Mouse (Mus musculus): ENCODE data around the gene Mast4. TPM values are rescaled to one million over a fixed set of nuclear protein-coding genes. Genes with fewer than 3 reads are reported as not detected.

The Mast4 gene
- polyA plus RNA-seq, 1 experiment from 2014 or later: 10.1 TPM

DNA sequence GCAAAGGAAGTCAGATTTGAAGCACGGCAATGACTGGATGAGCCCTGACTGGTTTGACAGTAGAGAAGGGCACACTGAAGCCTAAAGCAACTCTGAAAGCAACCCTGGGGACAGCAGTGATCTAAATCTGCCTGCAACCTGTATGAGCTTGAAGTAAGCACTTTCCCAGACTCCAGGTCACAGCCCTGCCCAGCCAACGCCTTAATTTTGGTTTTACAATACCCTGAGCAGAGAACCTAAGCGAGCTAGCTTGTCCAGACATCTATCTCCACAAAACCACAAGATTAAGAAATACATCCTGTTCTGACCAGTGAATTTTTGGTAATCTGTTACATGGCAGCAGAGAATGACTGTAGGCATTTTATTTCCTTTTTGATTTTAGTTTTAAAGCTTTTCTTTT lies 485.2 kb downstream of the Mast4 start:
- DNase-seq (ENCODE audit: low spot score) (no peak), ATAC-seq (replicated peaks; ENCODE audit: low FRiP score) (no peak)
- Histone ChIP-seq H3K36me3 (ENCODE audit: control insufficient read depth, insufficient read depth, low read length) (no peaks in the 10 kb centered on the region), H3K27me3 (replicated peaks; ENCODE audit: control insufficient read depth, insufficient read depth, low read length) (no peaks in the 10 kb centered on the region), H3K4me2 (no peak overlapping the region), H3K9ac (ENCODE audit: low read depth, low read length) (no peak overlapping the region), H3K9me3 (ENCODE audit: control insufficient read depth, low read length) (no peaks in the 10 kb centered on the region), H3K4me1 (replicated peaks; ENCODE audit: control insufficient read depth, insufficient read depth, low read length) (peaks cover 2% of the 10 kb centered on the region; the same call in 1 of the 2 replicates), H3K4me3 (ENCODE audit: low read depth, low read length) (no peak overlapping the region), H3K27ac (ENCODE audit: low read depth, low read length) (no peak overlapping the region)
- 56% methylated on average over 3 of the region's 3 CpGs for WGBS

DNA sequence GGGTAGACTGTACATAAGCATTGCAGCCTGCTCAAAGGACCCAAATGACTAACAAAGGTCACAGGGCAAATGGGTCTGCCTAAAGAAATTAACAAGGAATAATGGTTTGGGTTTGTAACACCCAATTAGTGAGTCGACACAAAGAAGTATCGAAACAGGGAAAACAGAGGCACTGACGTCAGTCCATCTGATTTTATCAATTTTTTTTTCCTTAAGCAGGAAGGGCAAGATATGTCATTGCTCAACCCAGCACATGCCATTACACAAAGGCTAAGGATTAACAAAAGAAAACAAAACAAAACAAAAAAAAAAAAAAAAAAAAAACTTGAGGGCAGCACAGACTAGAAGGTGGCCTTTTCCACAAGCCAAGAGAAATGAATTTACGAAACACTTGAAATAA lies 487.8 kb downstream of the Mast4 start:
- no peaks in the 10 kb centered on the region for H3K27me3 ChIP-seq (replicated peaks; ENCODE audit: control insufficient read depth, insufficient read depth, low read length)
- H3K9ac ChIP-seq (ENCODE audit: low read depth, low read length): no peak overlapping the region
- no peaks in the 10 kb centered on the region for H3K36me3 ChIP-seq (ENCODE audit: control insufficient read depth, insufficient read depth, low read length)
- no peak overlapping the region for H3K4me2 ChIP-seq
- ATAC-seq (replicated peaks; ENCODE audit: low FRiP score) (no peak), DNase-seq (ENCODE audit: low spot score) (no peak)
- H3K9me3 ChIP-seq (ENCODE audit: control insufficient read depth, low read length): no peaks in the 10 kb centered on the region
- 72% methylated on average over 4 of the region's 4 CpGs for WGBS
- H3K27ac ChIP-seq (ENCODE audit: low read depth, low read length): no peak overlapping the region
- H3K4me1 ChIP-seq (replicated peaks; ENCODE audit: control insufficient read depth, insufficient read depth, low read length): peaks cover 2% of the 10 kb centered on the region; the same call in 1 of the 2 replicates
- no peak overlapping the region for H3K4me3 ChIP-seq (ENCODE audit: low read depth, low read length)

DNA sequence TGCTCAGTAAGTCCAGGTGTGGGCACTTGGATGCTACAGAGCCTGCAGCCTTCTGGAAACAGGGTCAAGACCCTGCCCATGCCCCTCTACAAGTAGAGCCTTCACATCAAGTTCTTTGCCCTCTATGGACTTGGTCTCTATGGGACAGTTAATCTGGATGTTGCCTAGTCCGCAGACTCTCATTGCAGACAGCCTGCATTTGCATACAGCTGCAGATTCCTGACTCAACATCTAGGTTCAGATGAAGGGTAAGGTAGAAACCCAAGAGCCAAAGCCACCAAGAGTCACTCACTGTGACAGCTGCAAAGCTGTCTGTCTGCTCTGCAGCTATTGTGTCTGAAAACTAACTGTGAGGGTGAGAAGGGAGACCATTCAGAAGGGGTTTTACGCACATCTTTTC lies 491.6 kb downstream of the Mast4 start:
- Histone ChIP-seq H3K4me2 (no peak overlapping the region), H3K4me1 (replicated peaks; ENCODE audit: control insufficient read depth, insufficient read depth, low read length) (peaks cover 2% of the 10 kb centered on the region; the same call in 1 of the 2 replicates), H3K27me3 (replicated peaks; ENCODE audit: control insufficient read depth, insufficient read depth, low read length) (no peaks in the 10 kb centered on the region), H3K4me3 (ENCODE audit: low read depth, low read length) (no peak overlapping the region), H3K36me3 (ENCODE audit: control insufficient read depth, insufficient read depth, low read length) (no peaks in the 10 kb centered on the region), H3K27ac (ENCODE audit: low read depth, low read length) (no peak overlapping the region), H3K9me3 (ENCODE audit: control insufficient read depth, low read length) (no peaks in the 10 kb centered on the region), H3K9ac (ENCODE audit: low read depth, low read length) (no peak overlapping the region)
- ATAC-seq (replicated peaks; ENCODE audit: low FRiP score) (no peak), DNase-seq (ENCODE audit: low spot score) (no peak)
- WGBS: 85% methylated on average over 2 of the region's 2 CpGs

DNA sequence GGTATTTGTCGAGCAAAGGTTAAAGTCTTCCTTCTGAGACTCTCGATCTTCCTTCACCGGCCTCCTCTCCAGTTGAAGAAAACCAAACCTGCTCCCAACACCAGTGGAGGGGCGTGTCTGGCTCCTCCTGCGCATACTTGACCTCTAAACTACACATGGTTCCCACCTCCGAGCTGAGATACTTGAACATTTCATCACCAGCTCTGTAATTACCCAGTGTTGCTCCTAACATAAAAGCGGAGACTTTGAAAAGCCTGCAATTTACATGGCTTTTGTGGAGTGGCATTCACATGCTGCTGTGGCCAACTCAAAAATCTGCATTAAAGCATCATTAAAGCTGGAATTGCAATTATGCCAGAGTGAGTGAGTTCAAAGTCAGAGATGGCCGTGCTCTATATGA lies 492.1 kb downstream of the Mast4 start:
- ATAC-seq (replicated peaks; ENCODE audit: low FRiP score): no peak
- no peak overlapping the region for H3K4me3 ChIP-seq (ENCODE audit: low read depth, low read length)
- no peaks in the 10 kb centered on the region for H3K27me3 ChIP-seq (replicated peaks; ENCODE audit: control insufficient read depth, insufficient read depth, low read length)
- H3K4me1 ChIP-seq (replicated peaks; ENCODE audit: control insufficient read depth, insufficient read depth, low read length): peaks cover 2% of the 10 kb centered on the region; the same call in 1 of the 2 replicates
- no peaks in the 10 kb centered on the region for H3K36me3 ChIP-seq (ENCODE audit: control insufficient read depth, insufficient read depth, low read length)
- no peak overlapping the region for H3K27ac ChIP-seq (ENCODE audit: low read depth, low read length)
- WGBS: 70% methylated on average over 8 of the region's 8 CpGs
- no peak for DNase-seq (ENCODE audit: low spot score)
- H3K4me2 ChIP-seq: no peak overlapping the region
- no peaks in the 10 kb centered on the region for H3K9me3 ChIP-seq (ENCODE audit: control insufficient read depth, low read length)
- H3K9ac ChIP-seq (ENCODE audit: low read depth, low read length): no peak overlapping the region

DNA sequence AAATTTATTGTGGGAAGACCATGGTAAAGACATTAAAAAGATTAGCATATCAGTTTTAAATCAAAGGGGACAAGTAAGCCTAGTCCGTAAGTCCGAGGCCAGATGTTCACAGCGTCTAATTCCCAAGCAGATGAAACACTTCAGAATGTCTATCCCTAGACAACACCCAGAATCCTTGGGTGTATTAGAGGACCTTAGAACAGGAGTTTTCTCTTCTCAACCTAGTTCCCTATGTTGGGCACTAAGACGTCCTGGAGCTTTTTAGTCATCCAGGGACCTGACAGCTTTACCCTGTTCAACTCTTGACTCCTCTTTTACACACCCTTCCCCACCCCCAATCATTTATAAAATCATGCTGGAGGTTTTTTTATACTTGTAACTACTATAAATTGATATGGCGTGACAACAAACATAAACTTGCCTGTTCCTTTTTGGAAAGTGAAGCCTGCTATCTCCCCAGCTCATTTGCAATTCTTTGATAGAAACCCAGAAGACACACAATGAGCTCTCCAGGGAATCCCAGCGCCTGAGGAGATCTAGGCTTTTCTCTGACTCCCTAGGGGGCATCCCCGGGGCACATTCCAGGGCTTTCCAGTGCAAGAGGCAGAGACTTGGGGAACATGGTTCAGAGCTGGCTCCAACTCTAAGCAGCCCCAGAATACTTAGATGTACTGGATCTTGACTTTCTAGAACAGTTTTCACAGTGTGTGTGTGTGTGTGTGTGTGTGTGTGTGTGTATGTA lies 494.4 kb downstream of the Mast4 start:
- H3K9me3 ChIP-seq (ENCODE audit: control insufficient read depth, low read length): no peaks in the 10 kb centered on the region
- H3K4me3 ChIP-seq (ENCODE audit: low read depth, low read length): no peak overlapping the region
- H3K36me3 ChIP-seq (ENCODE audit: control insufficient read depth, insufficient read depth, low read length): no peaks in the 10 kb centered on the region
- H3K9ac ChIP-seq (ENCODE audit: low read depth, low read length): no peak overlapping the region
- 60% methylated on average over 7 of the region's 7 CpGs for WGBS
- DNase-seq (ENCODE audit: low spot score) (no peak), ATAC-seq (replicated peaks; ENCODE audit: low FRiP score) (no peak)
- H3K4me1 ChIP-seq (replicated peaks; ENCODE audit: control insufficient read depth, insufficient read depth, low read length): peaks cover under 1% of the 10 kb centered on the region; the same call in 1 of the 2 replicates
- H3K27me3 ChIP-seq (replicated peaks; ENCODE audit: control insufficient read depth, insufficient read depth, low read length): no peaks in the 10 kb centered on the region
- H3K4me2 ChIP-seq: no peak overlapping the region
- H3K27ac ChIP-seq (ENCODE audit: low read depth, low read length): no peak overlapping the region

DNA sequence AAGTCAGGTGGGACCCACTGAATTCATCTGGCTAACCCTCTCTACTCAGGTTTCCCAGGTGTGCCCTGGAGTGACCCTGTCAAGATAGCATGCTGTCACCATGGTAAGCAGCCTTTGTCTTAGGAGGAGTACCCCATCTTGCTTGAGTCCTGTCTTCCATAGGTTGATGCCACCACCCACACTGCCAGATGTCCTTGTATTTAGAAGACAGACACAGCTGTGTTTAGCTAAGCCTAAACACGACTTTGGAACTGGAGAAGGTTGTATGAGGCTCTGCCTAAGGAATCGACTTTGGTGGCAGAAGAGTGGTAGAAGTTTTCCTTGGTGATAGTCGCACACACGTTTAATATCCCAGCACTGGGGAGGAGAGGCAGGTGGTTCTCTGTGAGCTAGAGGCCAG lies 496.9 kb downstream of the Mast4 start:
- Histone ChIP-seq H3K27ac (ENCODE audit: low read depth, low read length) (no peak overlapping the region), H3K27me3 (replicated peaks; ENCODE audit: control insufficient read depth, insufficient read depth, low read length) (no peaks in the 10 kb centered on the region), H3K9me3 (ENCODE audit: control insufficient read depth, low read length) (no peaks in the 10 kb centered on the region), H3K4me3 (ENCODE audit: low read depth, low read length) (no peak overlapping the region), H3K36me3 (ENCODE audit: control insufficient read depth, insufficient read depth, low read length) (no peaks in the 10 kb centered on the region), H3K9ac (ENCODE audit: low read depth, low read length) (no peak overlapping the region), H3K4me2 (no peak overlapping the region), H3K4me1 (replicated peaks; ENCODE audit: control insufficient read depth, insufficient read depth, low read length) (no peaks in the 10 kb centered on the region)
- ATAC-seq (replicated peaks; ENCODE audit: low FRiP score): no peak
- no peak for DNase-seq (ENCODE audit: low spot score)
- 76% methylated on average over 4 of the region's 4 CpGs for WGBS

DNA sequence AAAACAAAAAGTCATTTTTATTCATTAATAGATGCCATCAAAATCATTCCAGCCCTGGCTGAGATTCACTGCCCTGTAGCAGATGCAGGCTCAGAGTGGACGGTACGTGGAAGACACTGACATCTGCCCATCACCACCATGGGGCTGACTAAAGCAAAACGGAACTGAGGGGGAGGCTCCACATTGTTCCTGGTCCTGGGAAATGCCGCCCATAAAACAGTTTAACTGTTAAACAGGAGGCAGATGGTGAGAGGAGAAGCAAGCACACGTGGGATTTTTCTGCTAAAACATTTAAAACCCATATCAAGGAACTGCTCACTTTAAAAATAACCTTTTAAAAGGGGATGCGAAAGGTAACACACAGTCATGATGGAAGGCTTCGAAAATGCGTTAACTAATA lies 499.0 kb downstream of the Mast4 start:
- H3K4me2 ChIP-seq: no peak overlapping the region
- no peaks in the 10 kb centered on the region for H3K36me3 ChIP-seq (ENCODE audit: control insufficient read depth, insufficient read depth, low read length)
- WGBS: 81% methylated on average over 8 of the region's 8 CpGs
- H3K9me3 ChIP-seq (ENCODE audit: control insufficient read depth, low read length): no peaks in the 10 kb centered on the region
- H3K4me3 ChIP-seq (ENCODE audit: low read depth, low read length): no peak overlapping the region
- H3K4me1 ChIP-seq (replicated peaks; ENCODE audit: control insufficient read depth, insufficient read depth, low read length): no peaks in the 10 kb centered on the region
- no peak for DNase-seq (ENCODE audit: low spot score)
- no peaks in the 10 kb centered on the region for H3K27me3 ChIP-seq (replicated peaks; ENCODE audit: control insufficient read depth, insufficient read depth, low read length)
- ATAC-seq (replicated peaks; ENCODE audit: low FRiP score): no peak
- H3K27ac ChIP-seq (ENCODE audit: low read depth, low read length): no peak overlapping the region
- no peak overlapping the region for H3K9ac ChIP-seq (ENCODE audit: low read depth, low read length)

DNA sequence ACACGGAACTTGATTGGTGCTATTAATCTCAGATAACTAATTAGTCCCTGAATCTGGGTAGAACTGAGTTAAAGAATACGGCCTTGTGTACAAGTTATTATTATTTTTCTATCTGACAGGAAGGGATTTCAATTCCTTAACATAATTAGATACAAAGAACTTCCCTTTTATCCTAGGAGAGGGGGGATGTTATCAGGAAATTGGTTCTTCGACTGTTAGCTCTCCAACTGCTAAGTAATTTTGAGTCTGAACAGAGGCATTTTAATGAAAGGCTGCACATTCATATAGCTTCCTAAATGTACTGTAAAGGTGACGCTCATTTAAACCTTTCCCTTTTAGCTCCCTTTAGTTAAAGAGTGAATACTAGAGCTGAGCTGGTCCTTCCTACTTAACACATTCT lies 516.0 kb downstream of the Mast4 start:
- no peak overlapping the region for H3K4me3 ChIP-seq (ENCODE audit: low read depth, low read length)
- DNase-seq (ENCODE audit: low spot score) (no peak), ATAC-seq (replicated peaks; ENCODE audit: low FRiP score) (no peak)
- no peak overlapping the region for H3K9ac ChIP-seq (ENCODE audit: low read depth, low read length)
- H3K4me1 ChIP-seq (replicated peaks; ENCODE audit: control insufficient read depth, insufficient read depth, low read length): peaks cover 4% of the 10 kb centered on the region; the same call in 1 of the 2 replicates
- no peaks in the 10 kb centered on the region for H3K27me3 ChIP-seq (replicated peaks; ENCODE audit: control insufficient read depth, insufficient read depth, low read length)
- no peak overlapping the region for H3K27ac ChIP-seq (ENCODE audit: low read depth, low read length)
- H3K4me2 ChIP-seq: no peak overlapping the region
- 72% methylated on average over 4 of the region's 4 CpGs for WGBS
- no peaks in the 10 kb centered on the region for H3K36me3 ChIP-seq (ENCODE audit: control insufficient read depth, insufficient read depth, low read length)
- no peaks in the 10 kb centered on the region for H3K9me3 ChIP-seq (ENCODE audit: control insufficient read depth, low read length)

DNA sequence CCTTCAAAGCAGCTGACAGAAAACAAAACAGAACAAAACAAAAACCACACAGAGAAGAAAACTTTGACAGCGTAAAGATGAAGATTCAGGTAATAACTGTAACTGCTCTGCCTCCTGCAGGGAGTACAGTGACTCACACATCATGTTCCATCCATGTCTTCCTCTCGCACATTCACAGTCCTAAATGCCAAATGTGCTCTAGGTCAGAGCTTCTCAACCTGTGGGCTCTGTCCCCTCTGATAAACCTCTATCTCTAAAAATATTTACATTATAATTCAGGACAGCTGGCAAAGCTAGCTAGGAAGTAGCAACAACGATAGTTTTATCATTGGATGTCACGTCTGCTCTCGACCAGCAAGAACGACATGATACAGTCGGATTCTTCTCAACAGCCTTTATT lies 517.6 kb downstream of the Mast4 start:
- DNase-seq (ENCODE audit: low spot score) (no peak), ATAC-seq (replicated peaks; ENCODE audit: low FRiP score) (no peak)
- Histone ChIP-seq H3K4me2 (no peak overlapping the region), H3K27me3 (replicated peaks; ENCODE audit: control insufficient read depth, insufficient read depth, low read length) (no peaks in the 10 kb centered on the region), H3K4me3 (ENCODE audit: low read depth, low read length) (no peak overlapping the region), H3K36me3 (ENCODE audit: control insufficient read depth, insufficient read depth, low read length) (no peaks in the 10 kb centered on the region), H3K9ac (ENCODE audit: low read depth, low read length) (no peak overlapping the region), H3K27ac (ENCODE audit: low read depth, low read length) (no peak overlapping the region), H3K4me1 (replicated peaks; ENCODE audit: control insufficient read depth, insufficient read depth, low read length) (peaks cover 4% of the 10 kb centered on the region; the same call in 1 of the 2 replicates), H3K9me3 (ENCODE audit: control insufficient read depth, low read length) (no peaks in the 10 kb centered on the region)
- 75% methylated on average over 7 of the region's 7 CpGs for WGBS

All from liver, embryonic 11.5 days (tissue).